Mouse (Mus musculus) forebrain, embryonic 15.5 days (tissue): ENCODE measurements at regions not wholly inside any gene's neighbourhood (a gene's known extent, or its start where the extent isn't known, plus 50 kb on each side); places are given as distances from the start of the nearest gene placed in this dataset.

ENCODE experiments used
- ATAC-seq: fragments of 200-750 bp; cut with Nextera tagmentation; replicated peaks from 2 replicates; pipeline ENCODE4 v1.8.0; 2017; ENCODE audit warnings: mild to moderate bottlenecking, moderate TSS enrichment, moderate library complexity
- H3K27ac ChIP-seq: fragments of 300-500 bp; sonication (generic); replicated peaks from 2 replicates; pipeline ENCODE4 v1.5.1; 2015; ENCODE audit warnings: mild to moderate bottlenecking, inconsistent platforms
- H3K27me3 ChIP-seq: fragments of 300-500 bp; sonication (generic); 2 replicates; pipeline ENCODE4 v1.6.1; 2015; ENCODE audit warnings: inconsistent platforms
- H3K36me3 ChIP-seq: fragments of 300-500 bp; sonication (generic); 2 replicates; pipeline ENCODE4 v1.6.1; 2015; ENCODE audit warnings: mild to moderate bottlenecking, inconsistent platforms
- H3K4me1 ChIP-seq: fragments of 300-500 bp; sonication (generic); 2 replicates; pipeline ENCODE4 v1.6.1; 2015; ENCODE audit warnings: inconsistent platforms
- H3K4me2 ChIP-seq: fragments of 300-500 bp; sonication (generic); replicated peaks from 2 replicates; pipeline ENCODE4 v1.6.1; 2015; ENCODE audit warnings: mild to moderate bottlenecking, inconsistent platforms
- H3K4me3 ChIP-seq: fragments of 300-500 bp; sonication (generic); 2 replicates; pipeline ENCODE4 v1.5.1; 2015; ENCODE audit warnings: mild to moderate bottlenecking, inconsistent platforms
- H3K9ac ChIP-seq: fragments of 300-500 bp; sonication (generic); replicated peaks from 2 replicates; pipeline ENCODE4 v1.6.1; 2015; ENCODE audit warnings: mild to moderate bottlenecking, inconsistent platforms
- H3K9me3 ChIP-seq: fragments of 300-500 bp; sonication (generic); 2 replicates; pipeline ENCODE4 v1.6.1; 2016; ENCODE audit warnings: inconsistent platforms
- WGBS: fragments of 180-500 bp; shearing (Covaris S2); methylation state at CpG from one replicate; pipeline ENCODE4 v1.1.7; 2015; ENCODE audit warnings: mixed read lengths; 5-methylcytosine and 5-hydroxymethylcytosine counted together

GRCm38 (mm10) chr8:11909146-11909545 is 68.9 kb downstream of the Tex29 start:
- no peak for ATAC-seq
- Histone ChIP-seq H3K4me1 (peaks cover 21% of the 10 kb centered on the region), H3K9ac (no peak overlapping the region), H3K27ac (no peak overlapping the region), H3K4me3 (no peak overlapping the region), H3K36me3 (no peaks in the 10 kb centered on the region), H3K27me3 (no peaks in the 10 kb centered on the region), H3K4me2 (no peak overlapping the region), H3K9me3 (no peaks in the 10 kb centered on the region)
- 67% methylated on average over 3 of the region's 3 CpGs for WGBS

DNA sequence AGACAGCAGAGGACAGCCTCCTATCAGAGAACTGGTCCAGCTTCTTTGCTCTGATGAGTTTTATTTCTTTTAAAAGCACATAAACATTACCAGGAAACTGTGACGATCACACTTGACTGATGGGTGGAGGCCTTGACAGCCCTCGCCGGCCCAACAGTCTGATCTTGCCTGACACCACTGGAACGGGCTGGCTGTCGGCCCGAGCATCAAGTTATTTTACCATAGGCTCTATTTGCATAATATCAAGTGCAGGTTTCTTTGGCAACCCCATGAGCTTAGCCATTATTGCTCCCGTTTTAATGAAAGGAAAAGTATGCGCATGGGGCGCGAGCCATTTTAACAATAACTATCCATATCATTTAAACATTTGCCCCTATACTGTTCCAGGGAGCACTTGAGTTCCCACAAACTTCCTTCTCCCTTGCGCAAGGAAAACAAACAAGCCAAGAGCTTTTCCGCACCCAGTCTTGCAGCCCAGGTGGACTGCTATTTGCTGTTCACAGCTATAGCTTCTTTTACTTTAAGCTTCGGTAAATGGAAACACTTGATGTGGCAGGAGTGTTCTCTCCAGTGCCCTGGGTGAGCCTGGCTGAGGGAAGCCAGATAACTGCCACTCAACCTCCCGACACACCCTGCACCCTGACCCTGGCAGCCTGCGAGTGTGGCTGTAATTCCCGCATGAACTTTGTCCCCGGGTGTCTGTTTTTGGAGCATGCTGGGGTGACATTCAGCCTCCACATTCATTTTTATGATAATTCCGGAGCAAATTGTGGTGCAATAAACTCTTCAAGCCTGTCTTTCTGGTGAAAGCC is 71.6 kb downstream of the Tex29 start:
- ATAC-seq = 0 out of 2 replicates have a peak, but pooled peaks have one; percentile 32
- Histone ChIP-seq H3K27ac (peak overlapping the region; percentile 76), H3K4me3 (no peak overlapping the region), H3K36me3 (no peaks in the 10 kb centered on the region), H3K4me1 (peaks cover 36% of the 10 kb centered on the region), H3K27me3 (no peaks in the 10 kb centered on the region), H3K9me3 (no peaks in the 10 kb centered on the region), H3K4me2 (peak overlapping the region; percentile 43; the same call in 1 of the 2 replicates), H3K9ac (no peak overlapping the region)
- WGBS = 49% methylated on average over 18 of the region's 18 CpGs

- 22% methylated on average over 17 of the region's 17 CpGs for WGBS
- Histone ChIP-seq H3K4me3 (peak overlapping the region; percentile 32), H3K9me3 (no peaks in the 10 kb centered on the region), H3K27me3 (no peaks in the 10 kb centered on the region), H3K9ac (peak overlapping the region; percentile 25), H3K4me2 (peak overlapping the region; percentile 43), H3K36me3 (no peaks in the 10 kb centered on the region), H3K4me1 (peaks cover 36% of the 10 kb centered on the region), H3K27ac (peak overlapping the region; percentile 76)
- peak; percentile 72 for ATAC-seq
Measured at GRCm38 (mm10) chr8:11912451-11913128, 72.3 kb downstream of the Tex29 start.

DNA sequence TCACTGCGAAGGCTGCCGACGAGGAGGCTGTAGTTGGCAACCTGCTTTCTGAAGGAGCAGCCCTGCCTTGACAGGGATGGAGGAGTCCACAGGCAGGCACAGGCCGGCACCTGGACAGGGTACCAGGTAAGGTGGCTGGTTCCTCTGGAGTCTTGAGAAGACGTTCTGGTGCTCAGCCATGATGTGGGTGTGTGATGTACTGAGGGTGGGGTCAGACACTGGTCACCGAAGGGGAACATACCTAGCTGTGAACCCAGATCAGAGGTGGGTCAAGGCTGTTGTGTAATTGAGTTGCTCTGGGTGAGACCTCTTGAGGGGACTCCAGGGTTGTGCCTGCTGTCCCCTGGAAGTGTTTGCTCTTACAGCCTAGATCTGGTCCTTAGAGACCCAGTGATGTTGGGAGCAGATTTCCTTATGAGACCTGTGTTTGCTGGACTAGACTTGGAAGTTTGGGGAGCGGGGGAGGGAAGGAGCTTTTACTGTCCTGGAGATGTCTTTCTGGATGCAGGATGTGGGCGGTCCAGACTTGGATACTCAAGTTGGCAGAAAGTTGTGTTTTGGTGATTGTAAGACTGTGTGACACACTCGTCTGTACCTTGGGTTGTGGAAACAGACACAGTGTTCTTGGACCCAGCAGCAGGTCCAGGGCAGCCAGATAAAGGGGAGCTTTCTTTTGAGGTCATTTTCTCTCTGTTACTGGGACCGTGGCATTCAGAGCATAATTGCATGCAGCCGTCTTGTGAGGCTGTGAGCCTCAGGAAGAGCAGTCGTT is 73.0 kb downstream of the Tex29 start:
- ATAC-seq = peak; percentile 14; the same call in 1 of the 2 replicates
- Histone ChIP-seq H3K4me3 (peak overlapping the region; percentile 32), H3K9me3 (no peaks in the 10 kb centered on the region), H3K27me3 (no peaks in the 10 kb centered on the region), H3K4me2 (peak overlapping the region; percentile 43), H3K4me1 (peaks cover 36% of the 10 kb centered on the region), H3K27ac (peak overlapping the region; percentile 76), H3K9ac (peak overlapping the region; percentile 25), H3K36me3 (no peaks in the 10 kb centered on the region)
- 37% methylated on average over 12 of the region's 12 CpGs for WGBS

DNA sequence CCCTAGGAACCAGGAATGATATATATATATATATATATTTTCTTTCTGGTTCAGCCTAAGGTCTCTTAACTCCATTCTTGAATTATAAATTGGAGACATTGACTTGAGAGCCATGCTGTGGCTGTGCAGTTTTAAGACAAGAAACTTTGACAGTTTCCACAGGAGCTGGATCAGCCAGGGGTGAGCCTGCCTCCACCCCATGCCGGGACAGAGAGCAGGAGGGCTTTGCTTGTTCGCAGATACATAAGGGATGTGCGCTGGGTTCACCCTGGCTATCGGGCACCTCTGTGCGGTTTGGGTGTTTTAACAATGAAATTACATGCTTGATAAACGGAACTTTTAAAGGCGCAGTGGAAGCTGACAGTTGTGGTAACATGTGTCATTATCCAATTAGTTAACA is 73.9 kb downstream of the Tex29 start:
- Histone ChIP-seq H3K36me3 (no peaks in the 10 kb centered on the region), H3K27ac (no peak overlapping the region), H3K4me2 (peak overlapping the region; percentile 43), H3K4me3 (peak overlapping the region; percentile 32), H3K27me3 (no peaks in the 10 kb centered on the region), H3K9me3 (no peaks in the 10 kb centered on the region), H3K9ac (no peak overlapping the region), H3K4me1 (peaks cover 36% of the 10 kb centered on the region)
- ATAC-seq = no peak
- WGBS = 13% methylated on average over 7 of the region's 7 CpGs

DNA sequence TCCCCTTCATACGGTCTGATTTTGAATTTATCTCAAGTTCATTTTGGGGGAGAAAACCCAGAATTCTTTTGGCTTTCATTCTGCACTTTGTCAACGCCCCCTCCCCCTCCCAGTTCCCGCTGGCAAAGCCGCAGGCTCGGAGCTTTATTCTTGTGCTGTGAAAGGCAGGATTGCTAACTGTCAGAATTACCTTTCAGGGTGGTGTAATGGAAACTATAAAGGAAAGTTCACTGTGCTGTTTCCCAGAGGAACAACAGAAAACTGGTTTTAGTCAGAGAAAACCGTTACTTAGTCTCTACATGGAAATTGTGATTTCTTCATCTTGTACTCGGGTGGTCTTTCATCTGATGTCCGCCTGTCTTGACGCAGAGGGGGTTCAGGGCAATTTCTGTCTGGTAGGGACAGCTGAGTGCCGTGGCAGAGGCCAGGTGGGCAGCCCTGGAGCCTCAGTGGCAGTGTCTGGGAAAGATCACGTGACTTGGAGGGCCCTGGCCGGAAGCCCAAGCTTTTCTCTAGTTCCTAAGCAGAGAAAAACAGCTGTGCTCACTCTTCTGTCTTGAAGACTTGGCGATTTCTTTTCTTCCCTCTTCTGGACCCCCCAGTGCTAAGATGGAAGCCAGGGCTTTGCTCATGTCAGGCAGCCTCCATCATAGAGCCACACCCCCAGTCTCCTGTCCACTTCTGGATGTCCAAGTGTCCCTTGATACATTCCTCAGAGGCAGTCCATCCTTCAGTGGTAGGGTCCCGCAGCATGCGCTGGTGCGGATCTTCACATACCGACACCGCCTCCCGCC is 74.6 kb downstream of the Tex29 start:
- peak; percentile 39; the same call in 1 of the 2 replicates for ATAC-seq

GRCm38 (mm10) chr8:11915721-11916120 is 75.4 kb downstream of the Tex29 start:
- Histone ChIP-seq H3K27me3 (no peaks in the 10 kb centered on the region), H3K4me1 (peaks cover 36% of the 10 kb centered on the region), H3K4me2 (peak overlapping the region; percentile 43), H3K27ac (no peak overlapping the region), H3K4me3 (0 out of 2 replicates have a peak overlapping the region, but pooled peaks have one; percentile 9), H3K9ac (no peak overlapping the region), H3K9me3 (no peaks in the 10 kb centered on the region), H3K36me3 (no peaks in the 10 kb centered on the region)
- WGBS = 90% methylated on average over 11 of the region's 11 CpGs
- no peak for ATAC-seq

More for the DNA sequence above, 74.6 kb downstream of the Tex29 start:
- H3K27me3 ChIP-seq = no peaks in the 10 kb centered on the region
- no peaks in the 10 kb centered on the region for H3K9me3 ChIP-seq
- H3K9ac ChIP-seq = peak overlapping the region; percentile 7; the same call in 1 of the 2 replicates
- H3K4me2 ChIP-seq = peak overlapping the region; percentile 43
- peak overlapping the region; percentile 32 for H3K4me3 ChIP-seq
- 24% methylated on average over 19 of the region's 19 CpGs for WGBS
- H3K4me1 ChIP-seq = peaks cover 36% of the 10 kb centered on the region
- H3K36me3 ChIP-seq = no peaks in the 10 kb centered on the region
- peak overlapping the region; percentile 66 for H3K27ac ChIP-seq

GRCm38 (mm10) chr8:11919876-11920275 is 79.6 kb downstream of the Tex29 start:
- Histone ChIP-seq H3K4me3 (no peak overlapping the region), H3K4me1 (peaks cover 9% of the 10 kb centered on the region), H3K27me3 (no peaks in the 10 kb centered on the region), H3K36me3 (no peaks in the 10 kb centered on the region), H3K4me2 (no peak overlapping the region), H3K9ac (no peak overlapping the region), H3K9me3 (no peaks in the 10 kb centered on the region), H3K27ac (no peak overlapping the region)
- no peak for ATAC-seq
- WGBS = 86% methylated on average over 2 of the region's 2 CpGs

DNA sequence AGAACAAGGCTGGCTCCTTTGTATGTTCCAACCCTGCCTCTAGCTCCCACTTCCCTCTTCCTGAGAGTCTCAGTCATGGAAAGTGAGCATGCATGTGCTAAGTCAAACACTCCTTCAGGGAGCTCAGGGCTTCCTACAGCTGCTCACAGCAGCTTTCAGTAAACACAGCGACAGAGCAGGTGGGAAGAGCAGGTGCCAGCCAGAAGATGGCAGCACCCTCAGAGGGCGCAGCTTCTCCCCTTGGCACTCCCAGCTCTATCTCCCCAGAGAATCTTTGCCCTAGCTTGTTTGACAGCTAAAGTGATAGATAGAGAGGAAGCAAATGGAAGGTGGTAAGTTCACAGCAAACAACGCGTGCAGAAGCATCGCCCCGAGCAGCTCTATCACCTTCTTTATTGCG is 82.8 kb downstream of the Tex29 start:
- Histone ChIP-seq H3K27ac (no peak overlapping the region), H3K27me3 (no peaks in the 10 kb centered on the region), H3K9me3 (no peaks in the 10 kb centered on the region), H3K4me3 (no peak overlapping the region), H3K4me2 (no peak overlapping the region), H3K36me3 (no peaks in the 10 kb centered on the region), H3K9ac (no peak overlapping the region), H3K4me1 (no peaks in the 10 kb centered on the region)
- WGBS = 83% methylated on average over 7 of the region's 7 CpGs
- no peak; the same call in 1 of the 2 replicates for ATAC-seq

DNA sequence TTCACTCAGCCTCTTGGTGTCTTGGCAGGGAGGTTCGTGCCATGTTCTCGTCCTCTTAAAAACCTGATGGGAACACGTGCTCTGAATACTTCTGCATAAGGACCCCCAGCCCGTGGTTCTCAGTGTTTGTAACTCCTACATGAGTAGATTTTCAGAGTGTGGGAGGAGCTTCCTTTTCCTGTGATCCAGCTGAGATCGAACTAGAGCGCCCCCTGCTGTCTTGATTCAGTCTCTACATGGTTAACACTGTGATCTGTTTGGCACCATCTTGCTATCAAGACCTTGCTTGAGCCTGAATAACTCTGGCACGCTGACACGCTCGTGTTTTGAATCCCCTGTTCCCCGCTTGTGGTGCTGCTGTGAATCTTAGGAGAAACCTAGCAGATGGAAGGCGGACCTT is 83.9 kb downstream of the Tex29 start:
- Histone ChIP-seq H3K27me3 (no peaks in the 10 kb centered on the region), H3K4me3 (no peak overlapping the region), H3K4me2 (no peak overlapping the region), H3K36me3 (no peaks in the 10 kb centered on the region), H3K4me1 (no peaks in the 10 kb centered on the region), H3K9ac (no peak overlapping the region), H3K9me3 (no peaks in the 10 kb centered on the region), H3K27ac (no peak overlapping the region)
- WGBS = 59% methylated on average over 11 of the region's 11 CpGs
- ATAC-seq = no peak

DNA sequence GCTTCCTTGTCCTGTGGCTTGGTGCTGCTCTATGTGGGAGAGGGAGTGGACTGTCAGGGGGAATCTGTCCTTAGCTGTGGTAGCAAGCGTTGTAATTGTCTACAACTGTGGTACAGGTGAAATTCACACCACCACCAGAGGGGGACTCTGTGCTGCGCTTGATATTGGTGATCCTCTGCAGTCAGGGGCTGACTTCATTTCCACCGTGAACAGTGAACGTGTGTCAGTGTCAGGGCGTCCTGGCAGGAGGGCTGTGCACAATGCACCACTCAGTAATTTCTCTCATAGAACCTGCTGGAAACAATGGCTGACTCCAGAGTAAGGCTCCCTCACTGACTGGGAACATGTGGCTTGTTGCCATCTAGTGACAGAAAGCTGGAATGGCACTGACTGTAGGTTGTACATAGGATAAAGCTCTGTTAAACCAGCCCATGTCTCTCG is 102.6 kb downstream of the Tex29 start:
- WGBS = 14% methylated on average over 6 of the region's 6 CpGs
- Histone ChIP-seq H3K4me3 (no peak overlapping the region), H3K4me2 (no peak overlapping the region), H3K27ac (0 out of 2 replicates have a peak overlapping the region, but pooled peaks have one; percentile 25), H3K36me3 (no peaks in the 10 kb centered on the region), H3K4me1 (0 out of 2 replicates have a peak, but pooled peaks cover 2% of the 10 kb centered on the region), H3K27me3 (no peaks in the 10 kb centered on the region), H3K9me3 (no peaks in the 10 kb centered on the region), H3K9ac (no peak overlapping the region)
- peak; percentile 96 for ATAC-seq
